Mouse (Mus musculus): Measurements from ENCODE around the gene Rragc. TPM values are rescaled to one million over a fixed set of nuclear protein-coding genes. Genes with fewer than 3 reads are reported as not detected.

Gene Rragc
- polyA plus RNA-seq, 1 experiment from 2014 or later = 55.1 TPM

Other genes with a start within 250 kb of the Rragc start
- gene Macf1, start 233.1 kb upstream of the Rragc start, polyA plus RNA-seq (2016; fragmentation: Nextera tagmentation; extraction: Ambion mirVana) = 61.5 and 62.1 TPM in 2 replicates
- 337 and 345 TPM in 2 replicates for gene Ndufs5, start 199.2 kb upstream of the Rragc start, polyA plus RNA-seq (2016; fragmentation: Nextera tagmentation; extraction: Ambion mirVana)
- gene Akirin1, start 167.1 kb upstream of the Rragc start, polyA plus RNA-seq (2016; fragmentation: Nextera tagmentation; extraction: Ambion mirVana) = 67.8 and 71.7 TPM in 2 replicates
- 2.1 and 3.3 TPM in 2 replicates for gene Rhbdl2, start 129.6 kb upstream of the Rragc start, polyA plus RNA-seq (2016; fragmentation: Nextera tagmentation; extraction: Ambion mirVana)
- not detected in 2 replicates for gene 4933427I04Rik, start 57.8 kb upstream of the Rragc start, polyA plus RNA-seq (2016; fragmentation: Nextera tagmentation; extraction: Ambion mirVana)
- 64.0 and 65.2 TPM in 2 replicates for gene Mycbp, start 12.6 kb upstream of the Rragc start, polyA plus RNA-seq (2016; fragmentation: Nextera tagmentation; extraction: Ambion mirVana)
- not detected in 2 replicates for gene 4930535I16Rik, start 576 bp downstream of the Rragc start, polyA plus RNA-seq (2016; fragmentation: Nextera tagmentation; extraction: Ambion mirVana)